ENCODE assay signal across 35 mouse cellular contexts in the genomic region with DNA sequence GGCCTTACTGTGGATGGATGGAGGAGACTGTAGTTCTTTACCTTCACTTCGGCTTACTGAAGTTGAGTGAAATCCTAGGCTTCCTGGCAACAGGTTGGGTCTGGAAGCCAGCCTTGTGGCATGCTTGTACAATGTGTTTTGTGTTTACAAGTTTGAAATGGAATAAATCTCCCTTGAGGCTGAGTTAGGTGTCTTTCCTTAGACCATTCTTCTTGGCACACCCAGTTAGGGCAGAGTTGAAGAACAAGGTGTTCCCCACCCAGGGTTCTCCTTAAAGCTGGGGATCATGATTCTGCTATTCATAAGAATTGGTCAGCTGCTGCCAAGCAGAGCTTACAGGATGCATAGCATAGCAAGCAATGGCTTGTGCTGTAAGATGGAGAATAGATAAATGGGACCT.
"Had no signal": no experiment of that assay in that cellular context is flagged by ENCODE, and none has a peak within 500 bp of the region (broad histone marks: within the 10 kb centered on the region; RNA-seq: fewer than 3 reads in every experiment).

No protein-coding gene starts in this region.

- H3K9ac ChIP-seq: heart, embryonic 12.5 days; heart, embryonic 13.5 days; heart, embryonic 15.5 days; hindbrain, embryonic 12.5 days; hindbrain, embryonic 13.5 days; hindbrain, embryonic 14.5 days; hindbrain, embryonic 15.5 days; intestine, embryonic 15.5 days; kidney, embryonic 15.5 days had no signal

- DNase-seq: heart, postnatal 10 days; heart, postnatal 14 days; heart, postnatal 36 days; heart, postnatal 4 days; kidney, adult 11 months; kidney, adult 18-20 months; kidney, adult 2 months; kidney, adult 8-10 months; kidney, adult 9 months; kidney, postnatal 14 days; kidney, postnatal 25 days; kidney, postnatal 36 days; kidney, postnatal 4 days; layer of hippocampus, adult 9-11 months; layer of hippocampus, postnatal 36 days had no signal

- H3K4me3 ChIP-seq: heart, embryonic 10.5 days; heart, embryonic 12.5 days; heart, embryonic 13.5 days; heart, embryonic 15.5 days; hindbrain, embryonic 10.5 days; hindbrain, embryonic 12.5 days; hindbrain, embryonic 13.5 days; hindbrain, embryonic 15.5 days; intestine, embryonic 15.5 days; kidney, embryonic 15.5 days; layer of hippocampus, adult 2 months; left cerebral cortex, adult 2 months had no signal

- H3K36me3 ChIP-seq: heart, embryonic 10.5 days; heart, embryonic 12.5 days; heart, embryonic 13.5 days; heart, embryonic 15.5 days; hindbrain, embryonic 10.5 days; hindbrain, embryonic 12.5 days; hindbrain, embryonic 13.5 days; hindbrain, embryonic 15.5 days; intestine, embryonic 15.5 days; kidney, embryonic 15.5 days had no signal

- H3K27ac ChIP-seq: heart, embryonic 10.5 days; heart, embryonic 13.5 days; heart, embryonic 15.5 days; hindbrain, embryonic 10.5 days; hindbrain, embryonic 12.5 days; hindbrain, embryonic 13.5 days; hindbrain, embryonic 14.5 days; hindbrain, embryonic 15.5 days; hindbrain, postnatal 0 days; intestine, embryonic 15.5 days; kidney, embryonic 15.5 days; kidney, postnatal 0 days; layer of hippocampus, adult 2 months; left cerebral cortex, adult 2 months had no signal

- H3K4me1 ChIP-seq: heart, embryonic 10.5 days; heart, embryonic 12.5 days; heart, embryonic 13.5 days; heart, embryonic 15.5 days; hindbrain, embryonic 10.5 days; hindbrain, embryonic 12.5 days; hindbrain, embryonic 13.5 days; hindbrain, embryonic 15.5 days; intestine, embryonic 15.5 days; kidney, embryonic 15.5 days had no signal

- H3K4me2 ChIP-seq: heart, embryonic 11.5 days; heart, embryonic 12.5 days; heart, embryonic 13.5 days; heart, embryonic 15.5 days; hindbrain, embryonic 12.5 days; hindbrain, embryonic 13.5 days; hindbrain, embryonic 14.5 days; hindbrain, embryonic 15.5 days; intestine, embryonic 15.5 days; kidney, embryonic 15.5 days had no signal

- ATAC-seq: hindbrain, embryonic 16.5 days; hindbrain, postnatal 0 days; inflammation-experienced regulatory T-cells, adult 6 months; intestine, embryonic 15.5 days; intestine, embryonic 16.5 days; intestine, postnatal 0 days had no signal

- H3K27me3 ChIP-seq: heart, embryonic 12.5 days; heart, embryonic 13.5 days; heart, embryonic 15.5 days; hindbrain, embryonic 12.5 days; hindbrain, embryonic 13.5 days; hindbrain, embryonic 15.5 days; intestine, embryonic 15.5 days; kidney, embryonic 15.5 days had no signal

- H3K9me3 ChIP-seq: heart, embryonic 10.5 days; heart, embryonic 12.5 days; heart, embryonic 13.5 days; heart, embryonic 15.5 days; hindbrain, embryonic 10.5 days; hindbrain, embryonic 12.5 days; hindbrain, embryonic 13.5 days; hindbrain, embryonic 15.5 days; intestine, embryonic 15.5 days; kidney, embryonic 15.5 days had no signal
